Mouse (Mus musculus): ENCODE measurements around the gene Cfap206. TPM values are rescaled to one million over a fixed set of nuclear protein-coding genes. Genes with fewer than 3 reads are reported as not detected.

The Cfap206 gene
- polyA plus RNA-seq, 1 experiment from 2014 or later, result 1.7 TPM

DNA sequence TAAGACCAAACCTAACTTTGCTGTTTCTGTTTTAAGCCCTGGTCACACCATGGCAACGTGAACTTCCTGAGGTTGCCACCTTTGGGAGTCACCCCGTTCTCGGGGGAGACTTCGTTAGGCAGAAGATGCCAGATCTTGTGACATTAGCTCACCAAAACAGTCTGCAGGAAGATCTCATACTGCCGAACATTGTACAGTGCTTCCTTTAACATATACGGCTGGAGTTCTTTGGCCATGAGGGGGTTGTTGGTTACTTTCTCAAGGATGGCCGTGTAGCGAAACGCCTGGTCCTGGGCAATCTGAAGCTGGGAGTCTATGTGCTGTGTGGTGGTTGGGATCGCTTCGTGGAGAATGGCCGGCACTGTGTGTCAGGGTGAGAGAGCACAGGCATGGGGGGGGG lies 10.6 kb downstream of the Cfap206 start:
- Histone ChIP-seq H3K9ac (replicated peaks) (no peak overlapping the region), H3K9me3 (replicated peaks) (no peaks in the 10 kb centered on the region), H3K36me3 (no peaks in the 10 kb centered on the region), H3K4me3 (replicated peaks) (no peak overlapping the region), H3K27ac (replicated peaks) (no peak overlapping the region), H3K4me1 (no peaks in the 10 kb centered on the region), H3K27me3 (replicated peaks) (no peaks in the 10 kb centered on the region), H3K4me2 (no peak overlapping the region)
- 96% methylated on average over 12 of the region's 12 CpGs for WGBS
- ATAC-seq (ENCODE audit: low FRiP score), result no peak

DNA sequence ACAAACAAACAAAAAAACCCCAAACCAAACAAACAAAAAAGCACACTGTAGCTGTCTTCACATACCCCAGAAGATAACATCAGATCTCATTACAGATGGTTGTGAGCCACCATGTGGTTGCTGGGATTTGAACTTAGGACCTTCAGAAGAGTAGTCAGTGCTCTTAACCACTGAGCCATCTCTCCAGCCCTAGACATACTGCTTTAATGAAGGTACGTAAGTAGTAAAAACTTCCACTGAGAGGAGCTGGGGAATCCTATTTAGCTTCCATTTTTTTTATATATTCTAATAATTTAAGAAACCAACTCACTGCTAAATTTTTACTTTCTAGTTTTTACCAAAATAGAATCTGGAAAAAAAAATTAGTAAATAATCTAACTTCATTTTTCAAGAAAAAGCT lies 14.9 kb downstream of the Cfap206 start:
- Histone ChIP-seq H3K4me3 (replicated peaks) (no peak overlapping the region), H3K9ac (replicated peaks) (no peak overlapping the region), H3K4me2 (no peak overlapping the region), H3K27ac (replicated peaks) (no peak overlapping the region), H3K4me1 (no peaks in the 10 kb centered on the region), H3K27me3 (replicated peaks) (no peaks in the 10 kb centered on the region), H3K36me3 (no peaks in the 10 kb centered on the region), H3K9me3 (replicated peaks) (no peaks in the 10 kb centered on the region)
- ATAC-seq (ENCODE audit: low FRiP score), result no peak
- 97% methylated on average over 1 of the region's 1 CpGs for WGBS

DNA sequence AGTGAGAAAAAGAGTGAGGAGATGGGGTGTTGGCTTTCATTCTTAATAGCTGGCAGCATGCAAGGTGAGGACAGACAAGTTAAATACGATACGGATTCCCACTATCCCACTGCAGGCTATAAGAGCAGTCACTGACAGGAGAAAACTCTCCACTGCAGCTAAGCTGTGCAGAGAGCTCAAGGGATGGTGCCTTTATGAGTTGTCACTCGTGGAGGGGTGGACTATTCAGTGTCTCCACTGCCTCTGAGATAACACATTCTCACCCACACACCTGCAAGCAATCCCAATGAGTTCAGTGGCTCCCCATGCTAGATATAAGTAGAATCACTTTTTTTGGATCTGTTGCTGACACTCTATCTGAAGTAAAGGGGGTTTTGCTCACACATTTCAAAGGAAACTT lies 21.9 kb downstream of the Cfap206 start:
- no peaks in the 10 kb centered on the region for H3K9me3 ChIP-seq (replicated peaks)
- H3K9ac ChIP-seq (replicated peaks), result no peak overlapping the region
- no peak overlapping the region for H3K27ac ChIP-seq (replicated peaks)
- H3K4me2 ChIP-seq, result no peak overlapping the region
- 84% methylated on average over 3 of the region's 3 CpGs for WGBS
- H3K27me3 ChIP-seq (replicated peaks), result no peaks in the 10 kb centered on the region
- H3K4me1 ChIP-seq, result no peaks in the 10 kb centered on the region
- no peak overlapping the region for H3K4me3 ChIP-seq (replicated peaks)
- no peaks in the 10 kb centered on the region for H3K36me3 ChIP-seq
- no peak for ATAC-seq (ENCODE audit: low FRiP score)

DNA sequence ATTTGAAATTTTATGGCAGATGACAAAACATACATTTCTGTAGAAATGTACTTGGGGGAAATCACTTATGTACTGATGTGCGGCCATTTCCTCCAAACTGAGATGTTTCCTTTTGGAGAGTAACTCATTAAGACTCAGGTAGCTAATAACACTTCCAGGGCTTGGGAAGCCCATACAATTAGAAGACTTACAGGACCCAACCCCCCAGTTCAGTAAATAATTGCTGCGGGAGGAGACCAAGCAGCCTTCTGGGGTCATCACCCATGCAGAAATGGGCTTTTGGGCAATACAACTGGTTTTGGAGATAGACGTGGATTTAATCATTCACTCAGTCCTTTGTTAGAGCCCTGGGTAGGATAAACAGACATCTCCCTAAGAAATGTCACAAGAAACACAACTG lies 22.8 kb downstream of the Cfap206 start:
- Histone ChIP-seq H3K27me3 (replicated peaks) (no peaks in the 10 kb centered on the region), H3K9me3 (replicated peaks) (no peaks in the 10 kb centered on the region), H3K4me3 (replicated peaks) (no peak overlapping the region), H3K4me2 (no peak overlapping the region), H3K4me1 (no peaks in the 10 kb centered on the region), H3K27ac (replicated peaks) (no peak overlapping the region), H3K36me3 (no peaks in the 10 kb centered on the region), H3K9ac (replicated peaks) (no peak overlapping the region)
- 69% methylated on average over 3 of the region's 3 CpGs for WGBS
- ATAC-seq (ENCODE audit: low FRiP score), result no peak

DNA sequence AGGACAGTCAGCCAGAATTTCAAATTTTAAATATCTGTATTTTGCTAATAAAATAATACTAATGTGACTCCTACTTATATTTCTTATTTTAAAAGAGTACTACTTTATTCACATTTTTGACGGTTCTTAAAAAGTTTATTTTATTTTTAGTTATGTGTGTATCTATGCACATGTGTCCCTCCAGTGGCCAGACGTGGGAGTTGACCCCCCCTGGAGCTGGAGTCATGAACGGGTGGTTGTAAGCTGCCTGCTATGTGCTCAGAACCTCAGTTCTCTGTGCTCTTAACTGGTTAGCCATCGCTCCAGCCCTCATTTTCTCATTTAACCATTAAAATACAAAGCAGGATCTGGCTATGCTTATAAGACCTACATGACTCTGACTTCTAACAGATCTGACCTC lies 27.0 kb downstream of the Cfap206 start:
- H3K27ac ChIP-seq (replicated peaks), result no peak overlapping the region
- H3K9ac ChIP-seq (replicated peaks), result no peak overlapping the region
- ATAC-seq (ENCODE audit: low FRiP score), result no peak
- no peak overlapping the region for H3K4me3 ChIP-seq (replicated peaks)
- no peak overlapping the region for H3K4me2 ChIP-seq
- no peaks in the 10 kb centered on the region for H3K9me3 ChIP-seq (replicated peaks)
- no peaks in the 10 kb centered on the region for H3K4me1 ChIP-seq
- H3K36me3 ChIP-seq, result no peaks in the 10 kb centered on the region
- 73% methylated on average over 4 of the region's 4 CpGs for WGBS
- H3K27me3 ChIP-seq (replicated peaks), result no peaks in the 10 kb centered on the region

DNA sequence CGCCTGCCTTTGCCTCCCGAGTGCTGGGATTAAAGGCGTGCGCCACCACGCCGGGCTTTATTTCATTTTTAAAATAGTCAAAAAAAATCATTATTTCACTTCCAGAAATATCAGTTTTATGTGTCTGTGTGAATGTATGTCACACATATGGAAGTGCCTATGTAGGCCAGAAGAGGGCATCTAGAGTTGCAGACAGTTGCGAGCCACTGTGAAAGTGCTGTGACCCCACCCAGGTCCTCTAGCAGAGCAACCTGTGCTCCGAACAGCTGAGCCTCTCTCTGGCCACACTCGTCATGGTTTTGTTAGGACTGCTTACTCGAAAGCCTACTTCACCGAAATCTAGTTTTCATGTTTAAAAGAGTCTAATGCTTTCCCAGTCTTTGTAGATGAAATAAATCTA lies 27.8 kb downstream of the Cfap206 start:
- ATAC-seq (ENCODE audit: low FRiP score), result no peak
- Histone ChIP-seq H3K36me3 (no peaks in the 10 kb centered on the region), H3K27me3 (replicated peaks) (no peaks in the 10 kb centered on the region), H3K9me3 (replicated peaks) (no peaks in the 10 kb centered on the region), H3K9ac (replicated peaks) (no peak overlapping the region), H3K27ac (replicated peaks) (no peak overlapping the region), H3K4me1 (no peaks in the 10 kb centered on the region), H3K4me3 (replicated peaks) (no peak overlapping the region), H3K4me2 (no peak overlapping the region)
- 97% methylated on average over 11 of the region's 11 CpGs for WGBS

DNA sequence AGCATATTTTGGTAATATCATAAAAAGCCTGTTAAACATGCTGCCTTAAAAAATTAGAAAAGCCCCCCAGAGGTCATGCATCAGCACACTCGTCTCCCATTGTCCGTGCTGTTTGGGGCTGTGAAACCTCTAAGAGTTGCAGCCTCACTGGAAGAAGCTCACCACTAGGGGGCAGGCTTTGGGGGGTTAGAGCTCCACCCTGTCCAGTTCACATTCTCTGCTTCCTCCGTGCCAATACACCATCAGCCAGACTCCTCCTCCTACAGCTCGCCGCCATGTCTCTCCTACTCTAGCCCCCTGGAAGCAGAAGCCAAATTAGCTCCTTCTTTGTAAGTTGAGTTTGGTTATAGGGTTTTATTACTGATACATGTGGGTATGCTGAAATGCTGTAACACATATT lies 28.5 kb downstream of the Cfap206 start:
- Histone ChIP-seq H3K9me3 (replicated peaks) (no peaks in the 10 kb centered on the region), H3K4me2 (no peak overlapping the region), H3K27me3 (replicated peaks) (no peaks in the 10 kb centered on the region), H3K9ac (replicated peaks) (no peak overlapping the region), H3K4me3 (replicated peaks) (no peak overlapping the region), H3K4me1 (no peaks in the 10 kb centered on the region), H3K27ac (replicated peaks) (no peak overlapping the region), H3K36me3 (no peaks in the 10 kb centered on the region)
- WGBS, result 51% methylated on average over 5 of the region's 5 CpGs
- no peak for ATAC-seq (ENCODE audit: low FRiP score)

DNA sequence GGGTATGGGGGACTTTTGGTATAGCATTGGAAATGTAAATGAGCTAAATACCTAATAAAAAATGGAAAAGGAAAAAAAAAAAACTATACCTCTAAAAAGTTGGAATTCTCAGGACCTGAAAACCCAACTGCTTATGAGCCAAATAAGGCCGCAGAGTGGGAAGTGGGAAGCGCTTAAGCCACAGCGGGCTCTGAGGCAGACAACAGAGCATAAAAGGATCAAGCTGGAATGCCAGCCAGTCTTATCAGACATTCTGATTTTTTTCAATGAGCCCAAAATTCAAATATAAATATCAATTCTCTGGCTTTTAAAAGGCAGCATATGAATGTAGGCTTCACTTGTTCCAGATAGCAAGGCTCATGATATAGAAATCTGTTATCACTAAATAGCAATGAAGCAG lies 42.0 kb downstream of the Cfap206 start:
- H3K36me3 ChIP-seq, result no peaks in the 10 kb centered on the region
- peak overlapping the region; percentile 48 for H3K27ac ChIP-seq (replicated peaks)
- no peaks in the 10 kb centered on the region for H3K9me3 ChIP-seq (replicated peaks)
- no peaks in the 10 kb centered on the region for H3K27me3 ChIP-seq (replicated peaks)
- no peak overlapping the region for H3K4me3 ChIP-seq (replicated peaks)
- no peak for ATAC-seq (ENCODE audit: low FRiP score)
- peak overlapping the region; percentile 61 for H3K4me2 ChIP-seq
- H3K9ac ChIP-seq (replicated peaks), result no peak overlapping the region
- H3K4me1 ChIP-seq, result peaks cover 10% of the 10 kb centered on the region
- WGBS, result 78% methylated on average over 3 of the region's 3 CpGs

DNA sequence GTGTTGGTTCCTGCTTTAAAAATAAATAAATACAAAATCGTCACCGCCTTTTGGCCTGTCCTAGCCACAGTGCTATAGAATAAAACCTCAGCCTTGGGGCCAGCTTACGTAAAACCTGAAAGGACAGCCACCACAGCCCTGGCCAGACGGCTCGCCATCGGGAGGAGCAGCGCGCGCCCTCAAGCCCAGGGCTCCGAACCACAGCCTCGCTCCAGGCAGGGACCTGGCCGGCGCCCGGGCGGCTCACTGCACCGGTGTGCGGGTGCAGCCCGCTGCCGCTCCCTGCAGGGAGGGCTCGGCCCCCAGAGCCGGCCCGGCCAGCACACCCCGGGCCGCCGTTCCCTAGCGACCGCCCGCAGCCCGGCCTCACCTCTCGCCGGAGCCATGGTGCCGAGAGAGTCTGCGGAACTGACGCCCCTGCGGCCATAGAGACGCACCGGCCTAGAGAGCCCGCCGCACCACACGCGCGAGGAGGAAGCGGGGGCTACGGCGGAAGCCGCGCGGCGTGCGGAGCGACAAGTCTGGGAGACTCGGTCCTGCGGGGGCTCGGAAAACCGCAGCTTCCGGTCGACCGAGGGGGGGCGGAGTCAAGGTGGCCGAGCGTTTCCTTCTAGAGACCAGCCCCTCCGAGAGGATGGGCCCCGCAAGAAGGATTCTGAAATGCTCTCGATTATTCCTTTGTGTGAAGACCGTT lies 43.0 kb downstream of the Cfap206 start, which contains the start of gene Slc35a1:
Gene Slc35a1 (minus strand): TSS at position 565 of the 694 bp plus-strand sequence.
- H3K4me2 ChIP-seq, result peak within 1 kb of the TSS; percentile 61
- no peaks in the 10 kb centered on the region for H3K9me3 ChIP-seq (replicated peaks)
- ATAC-seq (ENCODE audit: low FRiP score), result peak; percentile 99
- peak within 1 kb of the TSS; percentile 97 for H3K27ac ChIP-seq (replicated peaks)
- H3K36me3 ChIP-seq, result peaks cover 7% of the 10 kb centered on the region; the same call in 1 of the 2 replicates
- H3K9ac ChIP-seq (replicated peaks), result peak within 1 kb of the TSS; percentile 95
- WGBS, result under 1% methylated on average over 55 of the region's 65 CpGs
- peak within 1 kb of the TSS; percentile 90 for H3K4me3 ChIP-seq (replicated peaks)
- no peaks in the 10 kb centered on the region for H3K27me3 ChIP-seq (replicated peaks)
- H3K4me1 ChIP-seq, result peaks cover 10% of the 10 kb centered on the region

DNA sequence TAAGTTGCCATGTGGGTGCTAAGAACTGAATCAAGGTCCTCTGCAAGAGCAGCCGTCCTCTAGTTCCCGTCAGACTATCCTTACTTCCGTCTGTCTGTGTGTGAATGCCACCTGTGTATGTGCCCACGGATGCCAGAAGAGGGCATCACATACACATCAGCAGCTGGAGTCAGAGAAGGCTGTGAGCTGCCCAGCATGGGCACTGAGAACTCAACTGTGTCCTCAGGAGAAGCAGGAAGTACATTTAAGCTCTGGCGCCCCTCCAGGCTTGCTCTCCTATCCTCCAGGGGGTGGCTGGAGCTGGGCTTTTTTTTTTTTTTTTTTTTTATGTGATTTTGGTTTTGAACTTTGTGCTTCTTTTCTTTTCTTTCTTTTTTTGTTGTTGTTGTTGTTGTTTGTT lies 49.5 kb downstream of the Cfap206 start:
- no peak overlapping the region for H3K9ac ChIP-seq (replicated peaks)
- H3K27me3 ChIP-seq (replicated peaks), result no peaks in the 10 kb centered on the region
- ATAC-seq (ENCODE audit: low FRiP score), result no peak
- H3K36me3 ChIP-seq, result peaks cover 28% of the 10 kb centered on the region
- 89% methylated on average over 5 of the region's 5 CpGs for WGBS
- no peaks in the 10 kb centered on the region for H3K4me1 ChIP-seq
- no peak overlapping the region for H3K27ac ChIP-seq (replicated peaks)
- H3K9me3 ChIP-seq (replicated peaks), result no peaks in the 10 kb centered on the region
- no peak overlapping the region for H3K4me3 ChIP-seq (replicated peaks)
- H3K4me2 ChIP-seq, result no peak overlapping the region

DNA sequence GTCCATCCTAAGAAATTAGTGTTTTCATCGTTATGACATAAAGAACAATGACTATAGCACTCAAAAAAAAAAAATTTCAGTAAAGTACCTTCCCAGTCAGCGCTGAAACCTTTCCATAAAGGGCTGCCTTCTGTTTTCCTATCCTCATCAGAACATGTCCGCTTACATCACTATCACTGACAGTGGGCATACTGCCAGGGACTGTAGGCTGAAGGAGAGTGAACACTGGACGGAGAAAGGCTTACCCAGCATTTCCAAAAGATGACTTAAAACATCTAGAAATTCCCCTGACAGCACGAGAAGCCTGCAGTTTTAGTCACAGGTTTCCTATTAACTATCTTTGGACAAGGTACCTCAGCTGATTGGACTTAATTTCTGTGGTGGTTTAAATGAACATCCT lies 56.3 kb downstream of the Cfap206 start:
- 92% methylated on average over 5 of the region's 5 CpGs for WGBS

DNA sequence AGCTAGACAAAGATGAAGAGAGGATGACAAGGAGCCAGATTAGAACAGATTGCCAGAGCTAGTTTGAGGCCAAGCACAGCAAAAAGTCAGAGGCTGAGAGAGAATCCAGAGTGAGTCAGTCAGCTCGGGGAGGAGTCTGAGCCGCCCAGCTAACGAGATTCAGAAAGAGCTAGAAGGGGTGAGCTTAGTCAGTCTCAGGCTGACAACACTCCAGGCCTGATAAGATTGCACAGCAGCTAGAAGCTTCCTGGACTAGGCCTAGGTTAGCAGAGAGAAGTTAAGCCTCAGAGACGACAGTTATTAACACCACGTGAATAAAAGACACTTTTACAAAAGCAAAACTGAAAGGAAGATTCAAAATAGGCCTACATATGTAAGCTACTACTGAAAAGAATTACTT lies 62.1 kb downstream of the Cfap206 start:
- no peak overlapping the region for H3K4me2 ChIP-seq
- H3K4me3 ChIP-seq (replicated peaks), result no peak overlapping the region
- no peak overlapping the region for H3K9ac ChIP-seq (replicated peaks)
- H3K4me1 ChIP-seq, result no peaks in the 10 kb centered on the region
- no peaks in the 10 kb centered on the region for H3K9me3 ChIP-seq (replicated peaks)
- 96% methylated on average over 5 of the region's 5 CpGs for WGBS
- H3K36me3 ChIP-seq, result peaks cover 59% of the 10 kb centered on the region
- H3K27ac ChIP-seq (replicated peaks), result no peak overlapping the region
- no peak for ATAC-seq (ENCODE audit: low FRiP score)
- H3K27me3 ChIP-seq (replicated peaks), result no peaks in the 10 kb centered on the region

More for the DNA sequence above, 56.3 kb downstream of the Cfap206 start:
- H3K4me2 ChIP-seq, result no peak overlapping the region
- peaks cover 38% of the 10 kb centered on the region for H3K36me3 ChIP-seq
- H3K27me3 ChIP-seq (replicated peaks), result no peaks in the 10 kb centered on the region
- no peaks in the 10 kb centered on the region for H3K9me3 ChIP-seq (replicated peaks)
- ATAC-seq (ENCODE audit: low FRiP score), result no peak
- H3K4me3 ChIP-seq (replicated peaks), result no peak overlapping the region
- no peaks in the 10 kb centered on the region for H3K4me1 ChIP-seq
- no peak overlapping the region for H3K27ac ChIP-seq (replicated peaks)
- no peak overlapping the region for H3K9ac ChIP-seq (replicated peaks)

Data from neural tube, embryonic 15.5 days (tissue).